Mouse (Mus musculus) lung, adult 2 months (tissue): Measurements from ENCODE around the gene Gm5890. TPM values are rescaled to one million over a fixed set of nuclear protein-coding genes. Genes with fewer than 3 reads are reported as not detected.
"Not testable (repeated sequence)": the region's sequence is repeated elsewhere in the genome, so short reads cannot be mapped to it uniquely, and the experiment has no call there.

Experiments
- DNase-seq: peaks from one replicate; pipeline ENCODE4 v3.0.0; 2022
- H3K4me1 ChIP-seq: fragments of 200-500 bp; 2 replicates; pipeline ENCODE4 v1.6.1; 2011; ENCODE audit warnings: low read length; ENCODE audit not compliant: control insufficient read depth, insufficient read depth
- H3K4me3 ChIP-seq: fragments of 200-500 bp; replicated peaks from 2 replicates; pipeline ENCODE3; 2011; ENCODE audit warnings: low read depth, mild to moderate bottlenecking, control low read depth, low read length; ENCODE audit errors: extremely low read depth
- WGBS: fragments of 180-500 bp; shearing (Covaris S2); methylation state at CpG from one replicate; pipeline ENCODE4 v1.1.7; 2018; 5-methylcytosine and 5-hydroxymethylcytosine counted together
- polyA plus RNA-seq: library from polyadenylated mRNA; depleted of rRNA; stranded (reverse); fragments of >200 nt; gene quantifications from 2 replicates; pipeline ENCODE4 v1.2.3, GENCODE M21; 2012; rRNA removed

Gm5890 gene
- not detected in 2 replicates for polyA plus RNA-seq

DNA sequence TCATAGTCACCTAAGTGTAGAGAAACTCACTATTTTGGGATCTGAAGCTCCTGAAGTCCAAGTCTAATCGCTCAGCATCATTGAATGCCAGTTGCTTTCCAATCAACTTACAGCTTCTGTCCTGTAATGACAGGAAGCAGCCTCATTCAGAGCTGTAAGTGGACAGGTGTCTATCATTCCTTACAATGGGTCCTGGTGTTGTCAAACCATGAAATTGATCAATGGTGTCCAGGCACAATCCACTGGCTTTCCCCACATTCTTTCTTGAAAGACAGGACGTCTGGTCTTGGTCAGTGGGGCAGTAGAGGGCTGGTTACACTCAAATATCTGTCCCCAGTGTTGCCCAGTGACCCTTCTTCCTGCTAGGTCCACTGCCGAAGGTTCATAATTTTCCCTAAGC, at the start of gene Gm5890:
Gene Gm5890, minus strand, starts transcription at position 101 of the 400 bp plus-strand sequence.
- no CpG with 5 or more reads among the region's 3 CpGs for WGBS
- H3K4me3 ChIP-seq, H3K4me1 ChIP-seq, DNase-seq: not testable (repeated sequence)

DNA sequence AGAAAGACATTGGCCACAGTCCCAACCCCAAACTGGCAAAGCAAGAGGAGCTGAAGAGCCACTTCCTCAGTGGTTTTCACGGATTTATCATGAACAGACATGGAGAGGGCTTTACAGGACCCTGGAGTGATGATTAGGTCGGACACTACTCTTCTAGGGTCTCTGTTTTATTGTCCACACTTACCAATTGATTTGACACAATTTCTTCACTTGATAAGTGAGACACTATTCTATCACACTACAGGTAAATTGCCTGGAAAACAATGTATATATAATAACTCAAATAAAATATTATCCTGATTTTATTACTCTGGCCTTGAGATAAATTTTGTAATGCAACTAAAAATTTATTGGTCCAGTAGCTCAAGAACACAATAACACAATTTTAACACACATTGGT, 28.9 kb downstream of the Gm5890 start, which contains the start of gene Gm4498:
Gene Gm4498, minus strand, starts transcription at position 101 of the 400 bp plus-strand sequence.
- not testable (repeated sequence) for H3K4me3 ChIP-seq, H3K4me1 ChIP-seq, DNase-seq
- WGBS = no CpG with 5 or more reads among the region's 2 CpGs

Other genes starting within 250 kb of the Gm5890 start
- not detected in 2 replicates for gene Vmn1r91, start 163.2 kb downstream of the Gm5890 start, polyA plus RNA-seq
- gene Gm16442, start 140.3 kb downstream of the Gm5890 start, polyA plus RNA-seq = not detected in 2 replicates
- gene Vmn1r93, start 123.7 kb downstream of the Gm5890 start, polyA plus RNA-seq = not detected in 2 replicates
- not detected in 2 replicates for gene Vmn1r94, start 94.5 kb downstream of the Gm5890 start, polyA plus RNA-seq
- not detected in 2 replicates for gene Vmn1r95, start 69.1 kb downstream of the Gm5890 start, polyA plus RNA-seq
- not detected in 2 replicates for gene Gm6164, start 57.2 kb downstream of the Gm5890 start, polyA plus RNA-seq
- gene Gm4498, start 29.0 kb downstream of the Gm5890 start, polyA plus RNA-seq = not detected in 2 replicates
- not detected in 2 replicates for gene Gm4133, start 71.2 kb upstream of the Gm5890 start, polyA plus RNA-seq
- not detected in 2 replicates for gene Gm5728, start 112.6 kb upstream of the Gm5890 start, polyA plus RNA-seq
- gene Vmn1r100, start 155.1 kb upstream of the Gm5890 start, polyA plus RNA-seq = not detected in 2 replicates
- gene Vmn1r101, start 179.8 kb upstream of the Gm5890 start, polyA plus RNA-seq = not detected in 2 replicates
- gene Gm10670, start 212.1 kb upstream of the Gm5890 start, polyA plus RNA-seq = not detected in 2 replicates
- gene Vmn1r103, start 247.7 kb upstream of the Gm5890 start, polyA plus RNA-seq = not detected in 2 replicates